24 mouse cellular contexts compared by ENCODE assay signal in the genomic region with DNA sequence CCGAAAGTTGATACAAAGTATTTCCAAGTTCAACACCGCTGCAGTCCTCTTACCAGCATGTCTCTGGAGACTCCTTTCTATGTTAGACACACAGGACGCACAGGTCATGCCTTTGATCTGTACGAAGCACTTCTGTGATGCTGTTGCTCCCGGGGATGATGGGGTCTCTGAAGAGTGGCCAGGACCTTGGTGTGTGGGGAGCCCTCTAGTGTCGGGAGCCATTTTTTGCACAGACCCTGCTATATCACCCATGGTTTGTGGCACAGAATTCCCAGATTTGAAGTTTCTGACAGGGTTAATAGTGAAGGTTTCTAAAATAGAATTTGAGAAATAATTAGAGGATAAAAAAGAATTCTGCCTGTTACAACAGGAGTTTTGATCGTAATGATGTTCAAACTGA. TPM values are rescaled to one million over a fixed set of nuclear protein-coding genes. Genes with fewer than 3 reads are reported as not detected.
DNase-seq lines count a peak whose midpoint lies in the region; ATAC-seq and TF ChIP-seq lines count a peak whose summit lies in the region.
"Had no signal": no experiment of that assay in that cellular context is flagged by ENCODE, and none has a peak within 500 bp of the region (broad histone marks: within the 10 kb centered on the region; RNA-seq: fewer than 3 reads in every experiment).

No protein-coding gene starts in this region.

- H3K4me3 ChIP-seq in forebrain, postnatal 0 days (ENCODE audit: low read depth, low read length): no peak overlapping the region
- H3K4me3 ChIP-seq in forebrain, embryonic 10.5 days: no peak overlapping the region
- H3K4me3 ChIP-seq in liver, postnatal 0 days (ENCODE audit: low read depth, low read length): no peak overlapping the region
- H3K4me3 ChIP-seq in liver, embryonic 12.5 days: no peak overlapping the region
- H3K4me3 ChIP-seq in CH12.LX (replicated peaks in 1 of 3; ENCODE audit: low read depth in 2 of 3, low read length in 2 of 3, poor library complexity in 1 of 3): no peak overlapping the region
- no peak overlapping the region for H3K4me3 ChIP-seq in heart, embryonic 11.5 days (ENCODE audit: low read depth, low read length)
- H3K4me3 ChIP-seq: forebrain, embryonic 12.5 days; hindbrain, embryonic 15.5 days; limb, embryonic 15.5 days; lung, embryonic 15.5 days had no signal

- DNase-seq in forebrain, postnatal 0 days: no peak
- DNase-seq in forebrain, embryonic 10.5 days (ENCODE audit: extremely low spot score, low spot score): no peak
- DNase-seq in liver, postnatal 0 days: no peak
- DNase-seq in CH12.LX (ENCODE audit: extremely low read depth) (no peak), R1 (ENCODE audit: low read depth, low spot score) (peak; percentile 7)
- DNase-seq: gastrocnemius, postnatal 25 days; heart, postnatal 10 days; kidney, adult 18-20 months; kidney, postnatal 25 days; layer of hippocampus, adult 9-11 months; right cerebral cortex, adult 18-20 months; thymus, postnatal 4 days had no signal

- H3K27ac ChIP-seq in forebrain, postnatal 0 days (ENCODE audit: low read depth, low read length): no peak overlapping the region
- no peak overlapping the region for H3K27ac ChIP-seq in forebrain, embryonic 10.5 days
- no peak overlapping the region for H3K27ac ChIP-seq in liver, postnatal 0 days (ENCODE audit: low read depth)
- no peak overlapping the region for H3K27ac ChIP-seq in liver, embryonic 12.5 days
- H3K27ac ChIP-seq in CH12.LX (ENCODE audit: insufficient read depth, low read depth): no peak overlapping the region
- H3K27ac ChIP-seq in heart, embryonic 11.5 days (ENCODE audit: low read depth, low read length): no peak overlapping the region
- H3K27ac ChIP-seq: forebrain, embryonic 12.5 days; hindbrain, embryonic 15.5 days; limb, embryonic 15.5 days; lung, embryonic 15.5 days had no signal

- H3K9me3 ChIP-seq in forebrain, postnatal 0 days (ENCODE audit: low read length): no peaks in the 10 kb centered on the region
- H3K9me3 ChIP-seq in forebrain, embryonic 10.5 days: no peaks in the 10 kb centered on the region
- H3K9me3 ChIP-seq in liver, postnatal 0 days (ENCODE audit: low read length): no peaks in the 10 kb centered on the region
- no peaks in the 10 kb centered on the region for H3K9me3 ChIP-seq in liver, embryonic 12.5 days (replicated peaks)
- H3K9me3 ChIP-seq in CH12.LX (replicated peaks; ENCODE audit: low read length): no peaks in the 10 kb centered on the region
- no peaks in the 10 kb centered on the region for H3K9me3 ChIP-seq in heart, embryonic 11.5 days (replicated peaks; ENCODE audit: control insufficient read depth, low read length)
- H3K9me3 ChIP-seq: forebrain, embryonic 12.5 days; hindbrain, embryonic 15.5 days; limb, embryonic 15.5 days; lung, embryonic 15.5 days had no signal

- H3K4me1 ChIP-seq in forebrain, postnatal 0 days (ENCODE audit: insufficient read depth): no peaks in the 10 kb centered on the region
- H3K4me1 ChIP-seq in forebrain, embryonic 10.5 days: peaks cover 9% of the 10 kb centered on the region
- H3K4me1 ChIP-seq in liver, postnatal 0 days (ENCODE audit: insufficient read depth): no peaks in the 10 kb centered on the region; the same call in 1 of the 2 replicates
- no peaks in the 10 kb centered on the region for H3K4me1 ChIP-seq in liver, embryonic 12.5 days
- no peaks in the 10 kb centered on the region for H3K4me1 ChIP-seq in CH12.LX (ENCODE audit: control insufficient read depth in 1 of 2, insufficient read depth in 2 of 2)
- no peaks in the 10 kb centered on the region for H3K4me1 ChIP-seq in heart, embryonic 11.5 days (ENCODE audit: control insufficient read depth, insufficient read depth, low read length)
- H3K4me1 ChIP-seq: forebrain, embryonic 12.5 days; hindbrain, embryonic 15.5 days; limb, embryonic 15.5 days; lung, embryonic 15.5 days had no signal

- no peaks in the 10 kb centered on the region for H3K36me3 ChIP-seq in forebrain, postnatal 0 days (ENCODE audit: insufficient read depth)
- no peaks in the 10 kb centered on the region for H3K36me3 ChIP-seq in forebrain, embryonic 10.5 days (replicated peaks)
- peaks cover 3% of the 10 kb centered on the region; the same call in 1 of the 2 replicates for H3K36me3 ChIP-seq in liver, postnatal 0 days (replicated peaks; ENCODE audit: insufficient read depth, low read length)
- H3K36me3 ChIP-seq in liver, embryonic 12.5 days: peaks cover 88% of the 10 kb centered on the region
- no peaks in the 10 kb centered on the region for H3K36me3 ChIP-seq in CH12.LX (replicated peaks in 1 of 2; ENCODE audit: control insufficient read depth in 1 of 2, insufficient read depth in 1 of 2, low read length in 1 of 2)
- H3K36me3 ChIP-seq in heart, embryonic 11.5 days (ENCODE audit: control insufficient read depth, insufficient read depth, low read length): no peaks in the 10 kb centered on the region
- H3K36me3 ChIP-seq: forebrain, embryonic 12.5 days; hindbrain, embryonic 15.5 days; limb, embryonic 15.5 days; lung, embryonic 15.5 days had no signal

- ATAC-seq in forebrain, postnatal 0 days: no peak
- ATAC-seq in liver, postnatal 0 days: no peak
- ATAC-seq in liver, embryonic 12.5 days: no peak
- ATAC-seq in heart, embryonic 11.5 days (replicated peaks; ENCODE audit: insufficient number of reproducible peaks, low FRiP score, low TSS enrichment): no peak

- TF ChIP-seq POLR2A in CH12.LX (IDR thresholded peaks at IDR 0.05; ENCODE audit: low read depth, low read length): no peak

- H3K27me3 ChIP-seq in forebrain, postnatal 0 days (ENCODE audit: insufficient read depth, low read length): no peaks in the 10 kb centered on the region
- H3K27me3 ChIP-seq in forebrain, embryonic 10.5 days (ENCODE audit: poor library complexity, severe bottlenecking): peaks cover 48% of the 10 kb centered on the region
- H3K27me3 ChIP-seq in liver, postnatal 0 days (ENCODE audit: insufficient read depth, low read length): no peaks in the 10 kb centered on the region
- H3K27me3 ChIP-seq in liver, embryonic 12.5 days (replicated peaks): no peaks in the 10 kb centered on the region
- peaks cover 37% of the 10 kb centered on the region for H3K27me3 ChIP-seq in CH12.LX (replicated peaks)
- no peaks in the 10 kb centered on the region for H3K27me3 ChIP-seq in heart, embryonic 11.5 days (ENCODE audit: control insufficient read depth, insufficient read depth, low read length)
- H3K27me3 ChIP-seq: hindbrain, embryonic 15.5 days; limb, embryonic 15.5 days; lung, embryonic 15.5 days had no signal

- no peak for TF ChIP-seq EP300 in liver, postnatal 0 days (IDR thresholded peaks at IDR 0.05; ENCODE audit: low read depth)
- TF ChIP-seq EP300 in CH12.LX (IDR thresholded peaks at IDR 0.05; ENCODE audit: low read length): no peak

- H3K79me2 ChIP-seq in CH12.LX (replicated peaks; ENCODE audit: control insufficient read depth, extremely low read depth, insufficient read depth, poor library complexity, severe bottlenecking): no peaks in the 10 kb centered on the region

- H3K9ac ChIP-seq in forebrain, postnatal 0 days: no peak overlapping the region
- H3K9ac ChIP-seq in liver, postnatal 0 days (replicated peaks): no peak overlapping the region
- H3K9ac ChIP-seq in liver, embryonic 12.5 days: no peak overlapping the region
- H3K9ac ChIP-seq in CH12.LX (ENCODE audit: insufficient read depth, low read depth): no peak overlapping the region
- no peak overlapping the region for H3K9ac ChIP-seq in heart, embryonic 11.5 days (ENCODE audit: low read depth, low read length)
- H3K9ac ChIP-seq: forebrain, embryonic 12.5 days; hindbrain, embryonic 15.5 days; limb, embryonic 15.5 days; lung, embryonic 15.5 days had no signal

- no peak overlapping the region for H3K4me2 ChIP-seq in forebrain, postnatal 0 days (ENCODE audit: low read depth)
- no peak overlapping the region for H3K4me2 ChIP-seq in liver, postnatal 0 days (ENCODE audit: low read depth, low read length)
- H3K4me2 ChIP-seq in liver, embryonic 12.5 days: no peak overlapping the region
- peak overlapping the region; percentile 37; the same call in 1 of the 2 replicates for H3K4me2 ChIP-seq in CH12.LX (ENCODE audit: insufficient read depth, low read depth, poor library complexity, severe bottlenecking)
- no peak overlapping the region for H3K4me2 ChIP-seq in heart, embryonic 11.5 days
- H3K4me2 ChIP-seq: forebrain, embryonic 12.5 days; hindbrain, embryonic 15.5 days; limb, embryonic 15.5 days; lung, embryonic 15.5 days had no signal

- dilution Hi-C loops in CH12.LX (cut with MboI; ENCODE audit: extremely low pct_ligation_motif_present, extremely low pct_unique_long_range_greater_than_20kb, low sequenced_read_pairs): no loop called here

- TF ChIP-seq CTCF in forebrain, postnatal 0 days (IDR thresholded peaks at IDR 0.05; ENCODE audit: low read depth): peak; percentile 27; the same call in 1 of the 2 replicates
- TF ChIP-seq CTCF in liver, postnatal 0 days (IDR thresholded peaks at IDR 0.05; ENCODE audit: low read depth): peak; percentile 21; the same call in 1 of the 2 replicates
- TF ChIP-seq CTCF in CH12.LX (conservative IDR thresholded peaks at IDR 0.05 in 1 of 2, IDR thresholded peaks at IDR 0.05 in 1 of 2; ENCODE audit: low read depth in 2 of 2, low read length in 2 of 2): peak in 1 of 2 experiments; percentile 56; a peak in 2 of 4 replicates

- peak; percentile 5 for TF ChIP-seq RAD21 in CH12.LX (IDR thresholded peaks at IDR 0.05; ENCODE audit: low read depth, low read length)

- WGBS in forebrain, postnatal 0 days: 54% methylated on average over 7 of the region's 7 CpGs
- WGBS in forebrain, embryonic 10.5 days: 61% methylated on average over 7 of the region's 7 CpGs
- 51% methylated on average over 7 of the region's 7 CpGs for WGBS in liver, postnatal 0 days (ENCODE audit: insufficient replicate concordance)
- WGBS in liver, embryonic 12.5 days (ENCODE audit: insufficient replicate concordance): 58% methylated on average over 7 of the region's 7 CpGs
- 54% methylated on average over 7 of the region's 7 CpGs for WGBS in heart, embryonic 11.5 days (ENCODE audit: insufficient replicate concordance)

- in situ Hi-C loops in CH12.LX (cut with MboI; ENCODE audit: low pct_ligation_motif_present, low pct_unique_long_range_greater_than_20kb, low sequenced_read_pairs): no loop called here

RNA-seq across cellular contexts. Expression of a gene that starts 37.9 kb away (rescaled TPM):
- 2.4 and 3.6 TPM in 2 replicates for total RNA-seq in forebrain, postnatal 0 days (2014; rRNA removed)
- polyA plus RNA-seq in forebrain, postnatal 0 days (2015; fragmentation: Nextera tagmentation; extraction: Ambion mirVana): 0.84 and 1.2 TPM in 2 replicates
- polyA plus RNA-seq in forebrain, embryonic 10.5 days (2016; fragmentation: Nextera tagmentation; extraction: Ambion mirVana): 2.3 and 2.7 TPM in 2 replicates
- 4.7 and 5.7 TPM in 2 replicates for polyA plus RNA-seq in liver, postnatal 0 days (2015; fragmentation: Nextera tagmentation; extraction: Ambion mirVana)
- polyA plus RNA-seq in liver, embryonic 12.5 days (2016; fragmentation: Nextera tagmentation; extraction: Ambion mirVana): 14.3 and 15.8 TPM in 2 replicates
- total RNA-seq in CH12.LX (2012; rRNA removed) (2.9 and 3.1 TPM in 2 replicates), CH12.LX (2014; rRNA removed) (0.47 and 0.51 TPM in 2 replicates)
- 1.2 and 1.5 TPM in 2 replicates for polyA plus RNA-seq in CH12.LX (2012; ENCODE audit: insufficient read length, low read depth)
- 2.9 and 3.6 TPM in 2 replicates for polyA plus RNA-seq in heart, embryonic 11.5 days (2014; fragmentation: Nextera tagmentation; extraction: Ambion mirVana)
- total RNA-seq: neutrophil, adult 5-6 weeks had no signal

RNA-seq across cellular contexts. Expression of a gene that starts 38.3 kb away (rescaled TPM):
- total RNA-seq in forebrain, postnatal 0 days (2014; rRNA removed): 32.0 and 44.6 TPM in 2 replicates
- 22.3 and 29.1 TPM in 2 replicates for polyA plus RNA-seq in forebrain, postnatal 0 days (2015; fragmentation: Nextera tagmentation; extraction: Ambion mirVana)
- 34.6 and 41.6 TPM in 2 replicates for polyA plus RNA-seq in forebrain, embryonic 10.5 days (2016; fragmentation: Nextera tagmentation; extraction: Ambion mirVana)
- 7.8 and 8.7 TPM in 2 replicates for polyA plus RNA-seq in liver, postnatal 0 days (2015; fragmentation: Nextera tagmentation; extraction: Ambion mirVana)
- polyA plus RNA-seq in liver, embryonic 12.5 days (2016; fragmentation: Nextera tagmentation; extraction: Ambion mirVana): 15.1 and 15.2 TPM in 2 replicates
- total RNA-seq in CH12.LX (2012; rRNA removed): 13.7 and 14.3 TPM in 2 replicates
- total RNA-seq in CH12.LX (2014; rRNA removed): 14.3 and 16.1 TPM in 2 replicates
- 10.9 and 11.9 TPM in 2 replicates for polyA plus RNA-seq in CH12.LX (2012; ENCODE audit: insufficient read length, low read depth)
- 27.0 and 31.5 TPM in 2 replicates for polyA plus RNA-seq in heart, embryonic 11.5 days (2014; fragmentation: Nextera tagmentation; extraction: Ambion mirVana)

RNA-seq across cellular contexts. Expression of a gene that starts 52.7 kb away (rescaled TPM):
- not detected in 2 replicates for total RNA-seq in forebrain, postnatal 0 days (2014; rRNA removed)
- polyA plus RNA-seq in forebrain, postnatal 0 days (2015; fragmentation: Nextera tagmentation; extraction: Ambion mirVana): not detected in 2 replicates
- polyA plus RNA-seq in forebrain, embryonic 10.5 days (2016; fragmentation: Nextera tagmentation; extraction: Ambion mirVana): not detected in 2 replicates
- not detected in 2 replicates for polyA plus RNA-seq in liver, postnatal 0 days (2015; fragmentation: Nextera tagmentation; extraction: Ambion mirVana)
- polyA plus RNA-seq in liver, embryonic 12.5 days (2016; fragmentation: Nextera tagmentation; extraction: Ambion mirVana): not detected in 2 replicates
- total RNA-seq in CH12.LX (2012; rRNA removed) (not detected in 2 replicates), CH12.LX (2014; rRNA removed) (not detected in 2 replicates)
- polyA plus RNA-seq in CH12.LX (2012; ENCODE audit: insufficient read length, low read depth): not detected in 2 replicates
- polyA plus RNA-seq in heart, embryonic 11.5 days (2014; fragmentation: Nextera tagmentation; extraction: Ambion mirVana): not detected in 2 replicates
- total RNA-seq: adrenal gland, adult 18-20 months; ES-E14; gastrocnemius, postnatal 25 days; heart, postnatal 10 days; left cerebral cortex, postnatal 25 days; megakaryocyte, adult 5-6 weeks; neutrophil, adult 5-6 weeks had no signal
- polyA plus RNA-seq: forebrain, embryonic 12.5 days; hindbrain, embryonic 15.5 days; limb, embryonic 15.5 days; lung, embryonic 15.5 days; small intestine, adult 2 months had no signal
